Mouse (Mus musculus) c-Kit-negative CD71-positive TER-119-positive erythroid progenitor cells, embryonic 14.5 days (primary cell): Measurements from ENCODE around the gene Muc1.

Experiments used
- DNase-seq: peaks from one replicate; pipeline ENCODE4 v3.0.0-alpha.2; 2013; ENCODE audit warnings: low read depth, low spot score

Gene Muc1

GRCm38 (mm10) chr3:89270051-89270755 lies 41.3 kb downstream of the Muc1 start, which contains the start of gene Slc50a1:
Gene Slc50a1, minus strand, starts transcription at chr3:89270570.
- no peak for DNase-seq

- no peak for DNase-seq
These were observed 42.0 kb downstream of the Muc1 start for GRCm38 (mm10) chr3:89270891-89271290.

- no peak for DNase-seq
These were observed 42.9 kb downstream of the Muc1 start for GRCm38 (mm10) chr3:89271760-89272159.

- no peak for DNase-seq
These were observed 47.2 kb downstream of the Muc1 start for GRCm38 (mm10) chr3:89276061-89276460.

- no peak for DNase-seq
These were observed 48.6 kb downstream of the Muc1 start for GRCm38 (mm10) chr3:89277281-89278021.

GRCm38 (mm10) chr3:89278107-89278506 lies 49.2 kb downstream of the Muc1 start:
- DNase-seq: no peak

GRCm38 (mm10) chr3:89278643-89279042 lies 49.8 kb downstream of the Muc1 start:
- DNase-seq: no peak

GRCm38 (mm10) chr3:89279153-89279890 lies 50.5 kb downstream of the Muc1 start:
- DNase-seq: no peak

- no peak for DNase-seq
These were observed 51.3 kb downstream of the Muc1 start for GRCm38 (mm10) chr3:89280050-89280605.

GRCm38 (mm10) chr3:89280606-89281511 lies 52.0 kb downstream of the Muc1 start, which contains the start of gene Efna1:
Gene Efna1, minus strand, starts transcription at chr3:89281142.
- DNase-seq: no peak

- peak; percentile 27 for DNase-seq
These were observed 52.9 kb downstream of the Muc1 start for GRCm38 (mm10) chr3:89281579-89282290.

GRCm38 (mm10) chr3:89282291-89282643 lies 53.4 kb downstream of the Muc1 start:
- no peak for DNase-seq
